Mouse (Mus musculus): ENCODE results near the gene Gm11172. TPM values are rescaled to one million over a fixed set of nuclear protein-coding genes. Genes with fewer than 3 reads are reported as not detected.
"Not testable (repeated sequence)": the region's sequence is repeated elsewhere in the genome, so short reads cannot be mapped to it uniquely, and the experiment has no call there.

The Gm11172 gene
- polyA plus RNA-seq, 1 experiment from 2014 or later = not detected

- Histone ChIP-seq H3K4me1 (ENCODE audit: control insufficient read depth, insufficient read depth, low read length) (peaks cover 16% of the 10 kb centered on the region), H3K4me3 (ENCODE audit: low read depth, low read length) (peak overlapping the region; percentile 18), H3K4me2 (ENCODE audit: low read depth, low read length) (peak overlapping the region; percentile 53), H3K36me3 (ENCODE audit: control insufficient read depth, insufficient read depth, low read length) (no peaks in the 10 kb centered on the region), H3K27me3 (replicated peaks; ENCODE audit: control insufficient read depth, insufficient read depth, low read length) (no peaks in the 10 kb centered on the region), H3K27ac (replicated peaks; ENCODE audit: low read depth, low read length) (peak overlapping the region; percentile 77), H3K9me3 (ENCODE audit: control insufficient read depth, low read length) (no peaks in the 10 kb centered on the region), H3K9ac (ENCODE audit: low read depth, low read length) (peak overlapping the region; percentile 48)
- DNase-seq (ENCODE audit: low spot score) = peak; percentile 81
- 17% methylated on average over 18 of the region's 18 CpGs for WGBS
- ATAC-seq (ENCODE audit: low read depth) = peak; percentile 23; the same call in 1 of the 2 replicates
Measured at GRCm38 (mm10) chr16:10843486-10844318, 31.0 kb downstream of the Gm11172 start.

GRCm38 (mm10) chr16:10844319-10844670 lies 31.6 kb downstream of the Gm11172 start:
- DNase-seq (ENCODE audit: low spot score) (no peak), ATAC-seq (ENCODE audit: low read depth) (peak; percentile 28)
- 40% methylated on average over 6 of the region's 6 CpGs for WGBS
- Histone ChIP-seq H3K27ac (replicated peaks; ENCODE audit: low read depth, low read length) (peak overlapping the region; percentile 77), H3K9ac (ENCODE audit: low read depth, low read length) (peak overlapping the region; percentile 48), H3K4me1 (ENCODE audit: control insufficient read depth, insufficient read depth, low read length) (peaks cover 18% of the 10 kb centered on the region), H3K27me3 (replicated peaks; ENCODE audit: control insufficient read depth, insufficient read depth, low read length) (no peaks in the 10 kb centered on the region), H3K36me3 (ENCODE audit: control insufficient read depth, insufficient read depth, low read length) (no peaks in the 10 kb centered on the region), H3K4me3 (ENCODE audit: low read depth, low read length) (peak overlapping the region; percentile 18; the same call in 1 of the 2 replicates), H3K9me3 (ENCODE audit: control insufficient read depth, low read length) (no peaks in the 10 kb centered on the region), H3K4me2 (ENCODE audit: low read depth, low read length) (peak overlapping the region; percentile 53)

- Histone ChIP-seq H3K4me2 (ENCODE audit: low read depth, low read length) (no peak overlapping the region), H3K27ac (replicated peaks; ENCODE audit: low read depth, low read length) (no peak overlapping the region), H3K9me3 (ENCODE audit: control insufficient read depth, low read length) (no peaks in the 10 kb centered on the region), H3K4me1 (ENCODE audit: control insufficient read depth, insufficient read depth, low read length) (peaks cover 35% of the 10 kb centered on the region), H3K36me3 (ENCODE audit: control insufficient read depth, insufficient read depth, low read length) (no peaks in the 10 kb centered on the region), H3K4me3 (ENCODE audit: low read depth, low read length) (no peak overlapping the region), H3K9ac (ENCODE audit: low read depth, low read length) (no peak overlapping the region), H3K27me3 (replicated peaks; ENCODE audit: control insufficient read depth, insufficient read depth, low read length) (no peaks in the 10 kb centered on the region)
- ATAC-seq (ENCODE audit: low read depth) (no peak), DNase-seq (ENCODE audit: low spot score) (no peak)
- 87% methylated on average over 6 of the region's 6 CpGs for WGBS
Measured at GRCm38 (mm10) chr16:10845952-10846351, 33.2 kb downstream of the Gm11172 start.

- DNase-seq (ENCODE audit: low spot score) = peak; percentile 58
- no peaks in the 10 kb centered on the region for H3K9me3 ChIP-seq (ENCODE audit: control insufficient read depth, low read length)
- no peaks in the 10 kb centered on the region for H3K27me3 ChIP-seq (replicated peaks; ENCODE audit: control insufficient read depth, insufficient read depth, low read length)
- peaks cover 40% of the 10 kb centered on the region for H3K4me1 ChIP-seq (ENCODE audit: control insufficient read depth, insufficient read depth, low read length)
- H3K4me2 ChIP-seq (ENCODE audit: low read depth, low read length) = no peak overlapping the region
- WGBS = 64% methylated on average over 4 of the region's 4 CpGs
- H3K4me3 ChIP-seq (ENCODE audit: low read depth, low read length) = no peak overlapping the region
- H3K9ac ChIP-seq (ENCODE audit: low read depth, low read length) = no peak overlapping the region
- no peaks in the 10 kb centered on the region for H3K36me3 ChIP-seq (ENCODE audit: control insufficient read depth, insufficient read depth, low read length)
- ATAC-seq (ENCODE audit: low read depth) = peak; percentile 53
- no peak overlapping the region for H3K27ac ChIP-seq (replicated peaks; ENCODE audit: low read depth, low read length)
Measured at GRCm38 (mm10) chr16:10846503-10846902, 33.8 kb downstream of the Gm11172 start.

GRCm38 (mm10) chr16:10849965-10850861 lies 37.5 kb downstream of the Gm11172 start:
- Histone ChIP-seq H3K27ac (replicated peaks; ENCODE audit: low read depth, low read length) (peak overlapping the region; percentile 85), H3K4me1 (ENCODE audit: control insufficient read depth, insufficient read depth, low read length) (peaks cover 29% of the 10 kb centered on the region), H3K4me2 (ENCODE audit: low read depth, low read length) (peak overlapping the region; percentile 21), H3K27me3 (replicated peaks; ENCODE audit: control insufficient read depth, insufficient read depth, low read length) (no peaks in the 10 kb centered on the region), H3K9ac (ENCODE audit: low read depth, low read length) (no peak overlapping the region), H3K4me3 (ENCODE audit: low read depth, low read length) (no peak overlapping the region), H3K36me3 (ENCODE audit: control insufficient read depth, insufficient read depth, low read length) (no peaks in the 10 kb centered on the region), H3K9me3 (ENCODE audit: control insufficient read depth, low read length) (no peaks in the 10 kb centered on the region)
- DNase-seq (ENCODE audit: low spot score) (peak; percentile 84), ATAC-seq (ENCODE audit: low read depth) (peak; percentile 58)
- 34% methylated on average over 12 of the region's 12 CpGs for WGBS

GRCm38 (mm10) chr16:10850905-10851304 lies 38.2 kb downstream of the Gm11172 start:
- 0 out of 2 replicates have a peak overlapping the region, but pooled peaks have one; percentile 15 for H3K9ac ChIP-seq (ENCODE audit: low read depth, low read length)
- no peak overlapping the region for H3K4me3 ChIP-seq (ENCODE audit: low read depth, low read length)
- no peak overlapping the region for H3K4me2 ChIP-seq (ENCODE audit: low read depth, low read length)
- peaks cover 29% of the 10 kb centered on the region for H3K4me1 ChIP-seq (ENCODE audit: control insufficient read depth, insufficient read depth, low read length)
- H3K27ac ChIP-seq (replicated peaks; ENCODE audit: low read depth, low read length) = peak overlapping the region; percentile 85
- no peaks in the 10 kb centered on the region for H3K9me3 ChIP-seq (ENCODE audit: control insufficient read depth, low read length)
- H3K36me3 ChIP-seq (ENCODE audit: control insufficient read depth, insufficient read depth, low read length) = no peaks in the 10 kb centered on the region
- ATAC-seq (ENCODE audit: low read depth) (no peak; the same call in 1 of the 2 replicates), DNase-seq (ENCODE audit: low spot score) (no peak)
- 46% methylated on average over 4 of the region's 4 CpGs for WGBS
- H3K27me3 ChIP-seq (replicated peaks; ENCODE audit: control insufficient read depth, insufficient read depth, low read length) = no peaks in the 10 kb centered on the region

- H3K9me3 ChIP-seq (ENCODE audit: control insufficient read depth, low read length); H3K27me3 ChIP-seq (replicated peaks; ENCODE audit: control insufficient read depth, insufficient read depth, low read length); DNase-seq (ENCODE audit: low spot score); ATAC-seq (ENCODE audit: low read depth); H3K4me2 ChIP-seq (ENCODE audit: low read depth, low read length); H3K4me3 ChIP-seq (ENCODE audit: low read depth, low read length); H3K27ac ChIP-seq (replicated peaks; ENCODE audit: low read depth, low read length); H3K36me3 ChIP-seq (ENCODE audit: control insufficient read depth, insufficient read depth, low read length); H3K9ac ChIP-seq (ENCODE audit: low read depth, low read length): not testable (repeated sequence)
- H3K4me1 ChIP-seq (ENCODE audit: control insufficient read depth, insufficient read depth, low read length) = peaks cover 29% of the 10 kb centered on the region
- 91% methylated on average over 10 of the region's 10 CpGs for WGBS
Measured at GRCm38 (mm10) chr16:10852216-10852615, 39.5 kb downstream of the Gm11172 start.

- H3K27me3 ChIP-seq (replicated peaks; ENCODE audit: control insufficient read depth, insufficient read depth, low read length) = no peaks in the 10 kb centered on the region
- H3K9me3 ChIP-seq (ENCODE audit: control insufficient read depth, low read length) = no peaks in the 10 kb centered on the region
- H3K27ac ChIP-seq (replicated peaks; ENCODE audit: low read depth, low read length) = no peak overlapping the region
- H3K9ac ChIP-seq (ENCODE audit: low read depth, low read length) = no peak overlapping the region
- no peak overlapping the region for H3K4me3 ChIP-seq (ENCODE audit: low read depth, low read length)
- DNase-seq (ENCODE audit: low spot score) (no peak), ATAC-seq (ENCODE audit: low read depth) (no peak)
- no peaks in the 10 kb centered on the region for H3K36me3 ChIP-seq (ENCODE audit: control insufficient read depth, insufficient read depth, low read length)
- H3K4me1 ChIP-seq (ENCODE audit: control insufficient read depth, insufficient read depth, low read length) = no peaks in the 10 kb centered on the region
- H3K4me2 ChIP-seq (ENCODE audit: low read depth, low read length) = no peak overlapping the region
- WGBS = 83% methylated on average over 7 of the region's 7 CpGs
Measured at GRCm38 (mm10) chr16:10859726-10860245, 47.1 kb downstream of the Gm11172 start.

Data from embryonic facial prominence, embryonic 14.5 days (tissue).